Mouse (Mus musculus) testis, adult 2 months (tissue): ENCODE measurements around the gene Minar1.

Experiments used
- CTCF ChIP-seq: fragments of 200-500 bp; IDR thresholded peaks from 2 replicates; pipeline ENCODE4 v1.5.1; 2012; ENCODE audit warnings: low read depth, mild to moderate bottlenecking, inconsistent platforms, low read length, moderate library complexity; ENCODE audit not compliant: control insufficient read depth, insufficient read depth, insufficient replicate concordance
- POLR2A ChIP-seq: fragments of 200-500 bp; IDR thresholded peaks from 2 replicates; pipeline ENCODE4 v1.6.1; 2012; ENCODE audit warnings: low read depth, mild to moderate bottlenecking, inconsistent platforms, low read length, moderate library complexity; ENCODE audit not compliant: control insufficient read depth

- TF ChIP-seq CTCF (no peak), POLR2A (no peak)
Measured at GRCm38 (mm10) chr9:89607321-89607720, 15.6 kb downstream of the Minar1 start.
